In genomic region chr7:68085870-68086341, GRCm38 (mm10) we compare ENCODE assay signal across 9 mouse cellular contexts.
DNase-seq lines count a peak whose midpoint lies in the region; ATAC-seq lines count a peak whose summit lies in the region.
"Had no signal": no experiment of that assay in that cellular context is flagged by ENCODE, and none has a peak within 500 bp of the region (broad histone marks: within the 10 kb centered on the region; RNA-seq: fewer than 3 reads in every experiment).

No protein-coding gene starts in this region.

- H3K4me1 ChIP-seq in embryonic facial prominence, embryonic 12.5 days: peaks cover 50% of the 10 kb centered on the region
- peaks cover 38% of the 10 kb centered on the region for H3K4me1 ChIP-seq in neural tube, embryonic 12.5 days

- peak; percentile 56 for DNase-seq in kidney, adult 11 months
- no peak for DNase-seq in kidney, postnatal 4 days
- DNase-seq in liver: peak; percentile 22
- DNase-seq in right cerebral cortex, postnatal 4 days: no peak
- no peak for DNase-seq in right cerebral cortex, postnatal 14 days

- peak overlapping the region; percentile 90 for H3K27ac ChIP-seq in embryonic facial prominence, embryonic 12.5 days
- peak overlapping the region; percentile 69 for H3K27ac ChIP-seq in neural tube, embryonic 12.5 days

- H3K9ac ChIP-seq in embryonic facial prominence, embryonic 12.5 days: no peak overlapping the region
- H3K9ac ChIP-seq in neural tube, embryonic 12.5 days: no peak overlapping the region

- peaks cover 7% of the 10 kb centered on the region for H3K36me3 ChIP-seq in embryonic facial prominence, embryonic 12.5 days
- no peaks in the 10 kb centered on the region for H3K36me3 ChIP-seq in neural tube, embryonic 12.5 days

- WGBS in embryonic facial prominence, embryonic 12.5 days: 30% methylated on average over 4 of the region's 4 CpGs
- 29% methylated on average over 4 of the region's 4 CpGs for WGBS in neural tube, embryonic 12.5 days

- peak; percentile 18; the same call in 1 of the 2 replicates for ATAC-seq in embryonic facial prominence, embryonic 12.5 days (ENCODE audit: insufficient number of reproducible peaks, insufficient read depth, low FRiP score, low TSS enrichment)
- peak; percentile 19 to 22; a peak in 1 of 4 replicates for ATAC-seq in hematopoietic stem cell, adult 5-6 weeks (replicated peaks in 1 of 2; ENCODE audit: insufficient read depth in 1 of 2, low FRiP score in 2 of 2, low TSS enrichment in 1 of 2, low read depth in 1 of 2, poor library complexity in 2 of 2, severe bottlenecking in 2 of 2)
- ATAC-seq in neural tube, embryonic 12.5 days (ENCODE audit: low FRiP score, low read depth): peak; percentile 68; the same call in 1 of the 2 replicates
- ATAC-seq: Patski had no signal

- H3K27me3 ChIP-seq in embryonic facial prominence, embryonic 12.5 days: no peaks in the 10 kb centered on the region
- H3K27me3 ChIP-seq in neural tube, embryonic 12.5 days (replicated peaks): no peaks in the 10 kb centered on the region
- H3K27me3 ChIP-seq: Patski had no signal

- H3K4me3 ChIP-seq in embryonic facial prominence, embryonic 12.5 days: no peak overlapping the region
- no peak overlapping the region for H3K4me3 ChIP-seq in neural tube, embryonic 12.5 days

- H3K4me2 ChIP-seq in embryonic facial prominence, embryonic 12.5 days (replicated peaks): peak overlapping the region; percentile 39
- peak overlapping the region; percentile 49 for H3K4me2 ChIP-seq in neural tube, embryonic 12.5 days (replicated peaks)

- no peaks in the 10 kb centered on the region for H3K9me3 ChIP-seq in embryonic facial prominence, embryonic 12.5 days
- H3K9me3 ChIP-seq in neural tube, embryonic 12.5 days: no peaks in the 10 kb centered on the region

Comparison
In these comparisons a context has a peak if more than half of its experiments do, and no peak if none do; other contexts are left out.
1. DNase-seq: peak in kidney, adult 11 months (single experiment) and liver (single experiment); none in kidney, postnatal 4 days (0 of 2), right cerebral cortex, postnatal 4 days (single experiment) and right cerebral cortex, postnatal 14 days (single experiment).
2. ATAC-seq: peak in every context shown above with its lines; median percentile 68 in neural tube, embryonic 12.5 days; 20 in hematopoietic stem cell, adult 5-6 weeks; 18 in embryonic facial prominence, embryonic 12.5 days.